Mouse (Mus musculus): Measurements from ENCODE around the gene Trio.

GRCm38 (mm10) chr15:27777455-27778190 lies 248.0 kb downstream of the Trio start:
- TF ChIP-seq EP300 (optimal IDR thresholded peaks at IDR 0.05) (no peak), CTCF (IDR thresholded peaks at IDR 0.05; ENCODE audit: low read depth) (no peak)

All from stomach, postnatal 0 days (tissue).